Mouse (Mus musculus): Measurements from ENCODE around the gene Ghr. TPM values are rescaled to one million over a fixed set of nuclear protein-coding genes. Genes with fewer than 3 reads are reported as not detected.

Ghr gene
- polyA plus RNA-seq, 1 experiment from 2014 or later: 113 TPM

DNA sequence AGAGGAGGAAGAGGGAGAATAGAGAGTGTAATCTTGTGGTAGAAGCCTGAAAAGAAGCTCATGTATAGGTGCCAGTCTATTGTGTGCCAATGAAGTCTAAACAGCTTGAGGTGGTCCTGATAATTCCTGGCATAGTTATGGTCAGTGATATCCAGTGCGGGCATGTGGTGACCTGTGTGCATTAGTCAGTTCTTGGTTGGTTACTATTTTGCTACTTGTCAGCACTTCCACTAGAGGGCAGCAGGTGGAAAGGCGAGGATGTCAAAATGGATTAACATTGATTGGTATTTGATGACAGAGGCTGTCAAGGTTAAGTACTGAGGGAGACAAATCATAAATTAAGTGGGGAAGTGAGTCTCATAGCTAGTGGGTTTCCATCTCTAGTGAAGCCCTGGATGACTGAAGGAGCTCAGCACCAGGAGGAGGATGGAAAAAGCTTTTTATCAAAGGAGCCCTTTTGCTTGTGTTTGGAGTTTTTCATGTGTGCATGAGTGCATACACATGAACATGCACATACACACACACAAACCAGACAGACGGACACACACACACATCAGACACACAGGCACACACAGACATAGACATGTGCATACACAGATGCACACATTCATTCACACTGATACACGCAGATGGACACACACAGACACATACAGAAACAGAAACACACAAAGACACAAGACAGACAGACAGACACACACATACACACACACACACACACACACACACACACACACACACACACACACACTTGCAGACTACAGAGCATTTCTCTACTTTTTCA, 141.6 kb downstream of the Ghr start:
- no peak; the same call in 1 of the 2 replicates for ATAC-seq (ENCODE audit: insufficient read depth, low FRiP score, low read depth)
- no peaks in the 10 kb centered on the region for H3K9me3 ChIP-seq
- WGBS: 56% methylated on average over 4 of the region's 4 CpGs
- no peak overlapping the region for H3K4me3 ChIP-seq (replicated peaks)
- H3K4me1 ChIP-seq: no peaks in the 10 kb centered on the region
- H3K36me3 ChIP-seq: no peaks in the 10 kb centered on the region
- H3K4me2 ChIP-seq: no peak overlapping the region
- no peaks in the 10 kb centered on the region for H3K27me3 ChIP-seq (replicated peaks)
- H3K9ac ChIP-seq: no peak overlapping the region
- H3K27ac ChIP-seq: no peak overlapping the region

GRCm38 (mm10) chr15:3437381-3437780, 145.9 kb downstream of the Ghr start:
- no peak for ATAC-seq (ENCODE audit: insufficient read depth, low FRiP score, low read depth)
- no peaks in the 10 kb centered on the region for H3K27me3 ChIP-seq (replicated peaks)
- no peak overlapping the region for H3K27ac ChIP-seq
- no peaks in the 10 kb centered on the region for H3K36me3 ChIP-seq
- no peaks in the 10 kb centered on the region for H3K9me3 ChIP-seq
- H3K4me2 ChIP-seq: no peak overlapping the region
- no peak overlapping the region for H3K9ac ChIP-seq
- 69% methylated on average over 3 of the region's 3 CpGs for WGBS
- peaks cover 6% of the 10 kb centered on the region; the same call in 1 of the 2 replicates for H3K4me1 ChIP-seq
- no peak overlapping the region for H3K4me3 ChIP-seq (replicated peaks)

GRCm38 (mm10) chr15:3435637-3436036, 147.7 kb downstream of the Ghr start:
- H3K9ac ChIP-seq: no peak overlapping the region
- H3K4me1 ChIP-seq: peaks cover 6% of the 10 kb centered on the region; the same call in 1 of the 2 replicates
- no peaks in the 10 kb centered on the region for H3K9me3 ChIP-seq
- no peak for ATAC-seq (ENCODE audit: insufficient read depth, low FRiP score, low read depth)
- H3K27me3 ChIP-seq (replicated peaks): no peaks in the 10 kb centered on the region
- 30% methylated on average over 4 of the region's 4 CpGs for WGBS
- H3K4me2 ChIP-seq: no peak overlapping the region
- H3K36me3 ChIP-seq: no peaks in the 10 kb centered on the region
- H3K4me3 ChIP-seq (replicated peaks): no peak overlapping the region
- no peak overlapping the region for H3K27ac ChIP-seq

DNA sequence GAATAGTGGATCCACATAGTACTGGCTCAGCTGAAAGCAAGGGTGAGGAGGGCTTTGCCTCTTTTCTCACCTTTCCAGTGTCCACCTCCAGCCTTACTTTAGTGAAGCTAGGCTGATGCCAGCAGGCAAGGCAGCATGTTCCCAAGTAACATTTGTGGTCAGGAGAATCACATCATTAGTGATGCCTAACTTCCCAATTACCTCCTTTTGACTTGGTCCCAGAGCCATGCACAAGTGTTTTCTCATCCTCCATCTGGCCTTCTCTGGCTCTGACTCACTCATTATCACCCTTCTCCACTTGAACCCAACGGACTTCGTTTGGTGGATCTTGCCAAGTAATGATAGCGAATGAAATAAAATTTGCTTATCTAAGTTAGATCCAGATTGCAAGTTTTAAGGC, 148.8 kb downstream of the Ghr start:
- no peaks in the 10 kb centered on the region for H3K27me3 ChIP-seq (replicated peaks)
- no peak overlapping the region for H3K4me3 ChIP-seq (replicated peaks)
- H3K36me3 ChIP-seq: no peaks in the 10 kb centered on the region
- no peak overlapping the region for H3K4me2 ChIP-seq
- H3K9me3 ChIP-seq: no peaks in the 10 kb centered on the region
- no peak for ATAC-seq (ENCODE audit: insufficient read depth, low FRiP score, low read depth)
- H3K9ac ChIP-seq: no peak overlapping the region
- H3K27ac ChIP-seq: no peak overlapping the region
- peaks cover 6% of the 10 kb centered on the region; the same call in 1 of the 2 replicates for H3K4me1 ChIP-seq
- WGBS: 74% methylated on average over 3 of the region's 3 CpGs

GRCm38 (mm10) chr15:3433281-3433680, 150.0 kb downstream of the Ghr start:
- H3K36me3 ChIP-seq: no peaks in the 10 kb centered on the region
- WGBS: 26% methylated on average over 7 of the region's 7 CpGs
- H3K9me3 ChIP-seq: no peaks in the 10 kb centered on the region
- peak overlapping the region; percentile 14; the same call in 1 of the 2 replicates for H3K4me2 ChIP-seq
- H3K4me3 ChIP-seq (replicated peaks): no peak overlapping the region
- peak overlapping the region; percentile 58; the same call in 1 of the 2 replicates for H3K27ac ChIP-seq
- no peaks in the 10 kb centered on the region for H3K27me3 ChIP-seq (replicated peaks)
- ATAC-seq (ENCODE audit: insufficient read depth, low FRiP score, low read depth): peak; percentile 65; the same call in 1 of the 2 replicates
- H3K9ac ChIP-seq: no peak overlapping the region
- H3K4me1 ChIP-seq: peaks cover 6% of the 10 kb centered on the region; the same call in 1 of the 2 replicates

DNA sequence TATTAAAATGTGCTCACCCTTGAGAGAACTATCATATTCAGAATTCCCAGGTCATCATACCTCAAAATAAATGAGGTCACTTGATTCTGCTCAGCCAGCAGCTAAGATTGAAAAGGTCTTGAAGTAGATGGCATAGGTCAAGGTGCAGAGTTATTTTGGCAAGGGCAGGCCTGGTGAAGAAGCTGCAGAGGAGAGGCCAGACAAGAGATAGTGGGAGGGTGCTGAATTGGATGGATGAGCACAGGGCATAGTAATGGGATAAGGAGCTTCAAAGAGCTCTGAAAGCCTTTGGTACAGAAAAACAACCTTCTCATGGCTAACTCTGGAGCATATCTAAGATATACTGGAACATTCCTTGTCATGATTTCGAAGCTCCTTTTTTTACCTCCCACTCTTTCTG, 150.5 kb downstream of the Ghr start:
- H3K4me3 ChIP-seq (replicated peaks): no peak overlapping the region
- 35% methylated on average over 1 of the region's 1 CpGs for WGBS
- no peaks in the 10 kb centered on the region for H3K36me3 ChIP-seq
- no peak overlapping the region for H3K27ac ChIP-seq
- no peak for ATAC-seq (ENCODE audit: insufficient read depth, low FRiP score, low read depth)
- peaks cover 6% of the 10 kb centered on the region; the same call in 1 of the 2 replicates for H3K4me1 ChIP-seq
- no peaks in the 10 kb centered on the region for H3K9me3 ChIP-seq
- H3K27me3 ChIP-seq (replicated peaks): no peaks in the 10 kb centered on the region
- H3K9ac ChIP-seq: no peak overlapping the region
- no peak overlapping the region for H3K4me2 ChIP-seq

GRCm38 (mm10) chr15:3429417-3429816, 153.9 kb downstream of the Ghr start:
- ATAC-seq (ENCODE audit: insufficient read depth, low FRiP score, low read depth): no peak

GRCm38 (mm10) chr15:3429001-3429400, 154.3 kb downstream of the Ghr start:
- H3K4me3 ChIP-seq (replicated peaks): no peak overlapping the region
- WGBS: 80% methylated on average over 5 of the region's 5 CpGs
- ATAC-seq (ENCODE audit: insufficient read depth, low FRiP score, low read depth): no peak
- H3K27me3 ChIP-seq (replicated peaks): no peaks in the 10 kb centered on the region
- H3K9ac ChIP-seq: no peak overlapping the region
- no peaks in the 10 kb centered on the region for H3K36me3 ChIP-seq
- H3K4me2 ChIP-seq: no peak overlapping the region
- no peaks in the 10 kb centered on the region for H3K9me3 ChIP-seq
- 0 out of 2 replicates have a peak, but pooled peaks cover 3% of the 10 kb centered on the region for H3K4me1 ChIP-seq
- H3K27ac ChIP-seq: no peak overlapping the region

More at GRCm38 (mm10) chr15:3429417-3429816, 153.9 kb downstream of the Ghr start:
- peaks cover 3% of the 10 kb centered on the region; the same call in 1 of the 2 replicates for H3K4me1 ChIP-seq
- H3K9ac ChIP-seq: no peak overlapping the region
- no peaks in the 10 kb centered on the region for H3K36me3 ChIP-seq
- no peaks in the 10 kb centered on the region for H3K27me3 ChIP-seq (replicated peaks)
- H3K9me3 ChIP-seq: no peaks in the 10 kb centered on the region
- no peak overlapping the region for H3K27ac ChIP-seq
- H3K4me2 ChIP-seq: no peak overlapping the region
- no peak overlapping the region for H3K4me3 ChIP-seq (replicated peaks)

- Histone ChIP-seq H3K27me3 (replicated peaks) (no peaks in the 10 kb centered on the region), H3K36me3 (no peaks in the 10 kb centered on the region), H3K27ac (no peak overlapping the region), H3K4me2 (no peak overlapping the region), H3K4me1 (peaks cover 4% of the 10 kb centered on the region), H3K4me3 (replicated peaks) (no peak overlapping the region), H3K9ac (no peak overlapping the region), H3K9me3 (no peaks in the 10 kb centered on the region)
- ATAC-seq (ENCODE audit: insufficient read depth, low FRiP score, low read depth): no peak
- WGBS: 30% methylated on average over 4 of the region's 4 CpGs
Measured at GRCm38 (mm10) chr15:3426401-3426800, 156.9 kb downstream of the Ghr start.

- no peak for ATAC-seq (ENCODE audit: insufficient read depth, low FRiP score, low read depth)
- 57% methylated on average over 4 of the region's 4 CpGs for WGBS
Measured at GRCm38 (mm10) chr15:3423177-3423576, 160.1 kb downstream of the Ghr start.

DNA sequence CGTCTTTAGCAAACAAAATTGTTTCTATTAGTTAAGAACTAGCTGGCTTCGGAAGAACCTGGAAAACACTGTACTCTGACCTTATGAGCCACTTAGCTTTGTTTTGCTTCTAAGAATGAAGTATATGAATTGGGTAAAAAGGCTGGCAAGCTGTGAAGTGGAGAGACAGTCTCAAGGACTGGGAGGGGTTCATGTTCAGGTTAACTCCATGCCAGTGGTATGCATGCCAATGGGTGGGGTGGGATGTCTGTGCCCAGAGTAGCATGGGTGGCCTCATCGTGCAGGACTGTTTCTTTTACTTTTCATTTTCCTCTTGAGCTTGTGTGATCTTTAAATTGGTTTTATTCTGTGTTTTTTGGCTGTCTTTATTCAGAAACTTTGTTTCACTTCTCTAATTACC, 165.6 kb downstream of the Ghr start:
- WGBS: 79% methylated on average over 3 of the region's 3 CpGs
- no peaks in the 10 kb centered on the region for H3K27me3 ChIP-seq (replicated peaks)
- H3K9ac ChIP-seq: no peak overlapping the region
- H3K36me3 ChIP-seq: no peaks in the 10 kb centered on the region
- H3K9me3 ChIP-seq: no peaks in the 10 kb centered on the region
- no peaks in the 10 kb centered on the region for H3K4me1 ChIP-seq
- ATAC-seq (ENCODE audit: insufficient read depth, low FRiP score, low read depth): no peak
- H3K4me3 ChIP-seq (replicated peaks): no peak overlapping the region
- no peak overlapping the region for H3K27ac ChIP-seq
- no peak overlapping the region for H3K4me2 ChIP-seq

More at GRCm38 (mm10) chr15:3423177-3423576, 160.1 kb downstream of the Ghr start:
- no peak overlapping the region for H3K4me2 ChIP-seq
- H3K27ac ChIP-seq: no peak overlapping the region
- peaks cover 4% of the 10 kb centered on the region for H3K4me1 ChIP-seq
- H3K9ac ChIP-seq: no peak overlapping the region
- no peaks in the 10 kb centered on the region for H3K36me3 ChIP-seq
- H3K27me3 ChIP-seq (replicated peaks): no peaks in the 10 kb centered on the region
- H3K4me3 ChIP-seq (replicated peaks): no peak overlapping the region
- H3K9me3 ChIP-seq: no peaks in the 10 kb centered on the region

DNA sequence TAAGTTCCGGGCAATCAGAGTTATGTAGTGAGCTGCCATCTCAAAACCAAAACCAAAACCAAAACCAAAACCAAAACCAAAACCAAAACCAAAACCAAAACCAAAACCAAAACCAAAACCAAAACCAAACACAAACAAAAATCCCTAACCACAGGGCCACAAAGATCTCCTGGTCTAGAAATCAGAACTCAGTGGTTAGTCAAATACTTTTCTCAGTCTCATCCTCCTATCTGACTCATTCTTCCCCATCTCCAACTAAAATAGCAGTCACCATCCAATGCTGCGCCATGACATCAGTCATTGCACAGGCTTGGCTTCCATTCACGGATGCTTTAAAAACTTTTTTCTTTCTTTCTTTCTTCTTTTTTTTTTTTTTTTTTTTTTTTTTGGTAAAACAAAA, 170.2 kb downstream of the Ghr start:
- Histone ChIP-seq H3K4me2 (no peak overlapping the region), H3K27ac (no peak overlapping the region), H3K9me3 (no peaks in the 10 kb centered on the region), H3K36me3 (no peaks in the 10 kb centered on the region), H3K9ac (no peak overlapping the region), H3K27me3 (replicated peaks) (no peaks in the 10 kb centered on the region), H3K4me3 (replicated peaks) (no peak overlapping the region), H3K4me1 (no peaks in the 10 kb centered on the region)
- WGBS: 89% methylated on average over 3 of the region's 3 CpGs
- no peak for ATAC-seq (ENCODE audit: insufficient read depth, low FRiP score, low read depth)
